Mouse (Mus musculus): Measurements from ENCODE around the gene Cfap54. TPM values are rescaled to one million over a fixed set of nuclear protein-coding genes. Genes with fewer than 3 reads are reported as not detected.
A peak's percentile ranks its signal among the peaks of the same experiment; 100 is the strongest.

The Cfap54 gene
- polyA plus RNA-seq, 1 experiment from 2014 or later = 2.2 TPM

GRCm38 (mm10) chr10:93094957-93095580, 13.7 kb upstream of the Cfap54 start:
- Histone ChIP-seq H3K4me1 (no peaks in the 10 kb centered on the region), H3K27ac (replicated peaks) (no peak overlapping the region), H3K27me3 (replicated peaks) (no peaks in the 10 kb centered on the region), H3K4me2 (no peak overlapping the region), H3K9ac (replicated peaks) (no peak overlapping the region), H3K4me3 (replicated peaks) (no peak overlapping the region), H3K36me3 (no peaks in the 10 kb centered on the region), H3K9me3 (replicated peaks) (no peaks in the 10 kb centered on the region)
- no peak for ATAC-seq (ENCODE audit: low FRiP score)
- 76% methylated on average over 7 of the region's 7 CpGs for WGBS

GRCm38 (mm10) chr10:93091928-93092327, 10.5 kb upstream of the Cfap54 start:
- ATAC-seq (ENCODE audit: low FRiP score) = no peak

GRCm38 (mm10) chr10:93090241-93090640, 8.8 kb upstream of the Cfap54 start:
- H3K36me3 ChIP-seq = no peaks in the 10 kb centered on the region
- no peak overlapping the region for H3K4me2 ChIP-seq
- H3K9me3 ChIP-seq (replicated peaks) = no peaks in the 10 kb centered on the region
- 88% methylated on average over 6 of the region's 6 CpGs for WGBS
- no peaks in the 10 kb centered on the region for H3K27me3 ChIP-seq (replicated peaks)
- H3K9ac ChIP-seq (replicated peaks) = no peak overlapping the region
- no peaks in the 10 kb centered on the region for H3K4me1 ChIP-seq
- no peak overlapping the region for H3K27ac ChIP-seq (replicated peaks)
- ATAC-seq (ENCODE audit: low FRiP score) = no peak
- H3K4me3 ChIP-seq (replicated peaks) = no peak overlapping the region

More at GRCm38 (mm10) chr10:93091928-93092327, 10.5 kb upstream of the Cfap54 start:
- Histone ChIP-seq H3K4me2 (no peak overlapping the region), H3K9me3 (replicated peaks) (no peaks in the 10 kb centered on the region), H3K36me3 (no peaks in the 10 kb centered on the region), H3K27me3 (replicated peaks) (no peaks in the 10 kb centered on the region), H3K4me1 (no peaks in the 10 kb centered on the region), H3K27ac (replicated peaks) (no peak overlapping the region), H3K4me3 (replicated peaks) (no peak overlapping the region), H3K9ac (replicated peaks) (no peak overlapping the region)
- 88% methylated on average over 2 of the region's 2 CpGs for WGBS

- no peak overlapping the region for H3K4me3 ChIP-seq (replicated peaks)
- no peak for ATAC-seq (ENCODE audit: low FRiP score)
- no peaks in the 10 kb centered on the region for H3K36me3 ChIP-seq
- WGBS = 75% methylated on average over 11 of the region's 11 CpGs
- no peaks in the 10 kb centered on the region for H3K27me3 ChIP-seq (replicated peaks)
- H3K4me2 ChIP-seq = no peak overlapping the region
- no peak overlapping the region for H3K9ac ChIP-seq (replicated peaks)
- H3K4me1 ChIP-seq = peaks cover 7% of the 10 kb centered on the region
- H3K27ac ChIP-seq (replicated peaks) = no peak overlapping the region
- no peaks in the 10 kb centered on the region for H3K9me3 ChIP-seq (replicated peaks)
Measured at GRCm38 (mm10) chr10:93088396-93089048, 7.1 kb upstream of the Cfap54 start.

- Histone ChIP-seq H3K27me3 (replicated peaks) (no peaks in the 10 kb centered on the region), H3K9ac (replicated peaks) (no peak overlapping the region), H3K27ac (replicated peaks) (no peak overlapping the region), H3K9me3 (replicated peaks) (no peaks in the 10 kb centered on the region), H3K4me1 (peaks cover 15% of the 10 kb centered on the region), H3K4me3 (replicated peaks) (no peak overlapping the region), H3K36me3 (no peaks in the 10 kb centered on the region), H3K4me2 (no peak overlapping the region)
- ATAC-seq (ENCODE audit: low FRiP score) = no peak
- WGBS = 92% methylated on average over 7 of the region's 7 CpGs
Measured at GRCm38 (mm10) chr10:93087504-93087903, 6.1 kb upstream of the Cfap54 start.

GRCm38 (mm10) chr10:93083963-93084340, 2.5 kb upstream of the Cfap54 start:
- no peaks in the 10 kb centered on the region for H3K9me3 ChIP-seq (replicated peaks)
- no peak overlapping the region for H3K4me3 ChIP-seq (replicated peaks)
- 39% methylated on average over 8 of the region's 8 CpGs for WGBS
- no peaks in the 10 kb centered on the region for H3K36me3 ChIP-seq
- peak overlapping the region; percentile 11; the same call in 1 of the 2 replicates for H3K4me2 ChIP-seq
- no peaks in the 10 kb centered on the region for H3K27me3 ChIP-seq (replicated peaks)
- H3K9ac ChIP-seq (replicated peaks) = no peak overlapping the region
- H3K27ac ChIP-seq (replicated peaks) = no peak overlapping the region; the same call in 1 of the 2 replicates
- H3K4me1 ChIP-seq = peaks cover 19% of the 10 kb centered on the region
- no peak for ATAC-seq (ENCODE audit: low FRiP score)

GRCm38 (mm10) chr10:93083198-93083962, 2.0 kb upstream of the Cfap54 start:
- ATAC-seq (ENCODE audit: low FRiP score) = no peak
- H3K27ac ChIP-seq (replicated peaks) = peak overlapping the region; percentile 25; the same call in 1 of the 2 replicates
- H3K36me3 ChIP-seq = no peaks in the 10 kb centered on the region

GRCm38 (mm10) chr10:93079486-93079885, 1.9 kb downstream of the Cfap54 start:
- no peak overlapping the region for H3K4me3 ChIP-seq (replicated peaks)
- no peak overlapping the region for H3K27ac ChIP-seq (replicated peaks)
- no peak overlapping the region for H3K9ac ChIP-seq (replicated peaks)
- WGBS = 92% methylated on average over 3 of the region's 3 CpGs
- no peaks in the 10 kb centered on the region for H3K36me3 ChIP-seq
- no peaks in the 10 kb centered on the region for H3K27me3 ChIP-seq (replicated peaks)
- H3K9me3 ChIP-seq (replicated peaks) = no peaks in the 10 kb centered on the region
- H3K4me2 ChIP-seq = no peak overlapping the region
- no peak for ATAC-seq (ENCODE audit: low FRiP score)
- H3K4me1 ChIP-seq = peaks cover 22% of the 10 kb centered on the region

More at GRCm38 (mm10) chr10:93083198-93083962, 2.0 kb upstream of the Cfap54 start:
- H3K9me3 ChIP-seq (replicated peaks) = no peaks in the 10 kb centered on the region
- H3K4me1 ChIP-seq = peaks cover 19% of the 10 kb centered on the region
- no peak overlapping the region for H3K9ac ChIP-seq (replicated peaks)
- WGBS = 5% methylated on average over 17 of the region's 17 CpGs
- H3K4me2 ChIP-seq = peak overlapping the region; percentile 50
- H3K4me3 ChIP-seq (replicated peaks) = peak overlapping the region; percentile 24
- no peaks in the 10 kb centered on the region for H3K27me3 ChIP-seq (replicated peaks)

GRCm38 (mm10) chr10:93077935-93078479, 3.4 kb downstream of the Cfap54 start:
- Histone ChIP-seq H3K27me3 (replicated peaks) (no peaks in the 10 kb centered on the region), H3K27ac (replicated peaks) (no peak overlapping the region), H3K36me3 (no peaks in the 10 kb centered on the region), H3K4me1 (peaks cover 11% of the 10 kb centered on the region; the same call in 1 of the 2 replicates), H3K9me3 (replicated peaks) (no peaks in the 10 kb centered on the region), H3K9ac (replicated peaks) (no peak overlapping the region), H3K4me3 (replicated peaks) (no peak overlapping the region), H3K4me2 (no peak overlapping the region)
- 83% methylated on average over 11 of the region's 11 CpGs for WGBS
- ATAC-seq (ENCODE audit: low FRiP score) = no peak

GRCm38 (mm10) chr10:93076376-93076775, 5.0 kb downstream of the Cfap54 start:
- no peak overlapping the region for H3K4me3 ChIP-seq (replicated peaks)
- H3K27me3 ChIP-seq (replicated peaks) = no peaks in the 10 kb centered on the region
- no peaks in the 10 kb centered on the region for H3K36me3 ChIP-seq
- 0 out of 2 replicates have a peak, but pooled peaks cover 7% of the 10 kb centered on the region for H3K4me1 ChIP-seq
- no peak for ATAC-seq (ENCODE audit: low FRiP score)
- no peaks in the 10 kb centered on the region for H3K9me3 ChIP-seq (replicated peaks)
- no peak overlapping the region for H3K4me2 ChIP-seq
- H3K9ac ChIP-seq (replicated peaks) = no peak overlapping the region
- H3K27ac ChIP-seq (replicated peaks) = no peak overlapping the region
- 82% methylated on average over 9 of the region's 9 CpGs for WGBS

- no peak for ATAC-seq (ENCODE audit: low FRiP score)
- H3K4me3 ChIP-seq (replicated peaks) = no peak overlapping the region
- H3K36me3 ChIP-seq = no peaks in the 10 kb centered on the region
- no peak overlapping the region for H3K27ac ChIP-seq (replicated peaks)
- no peaks in the 10 kb centered on the region for H3K27me3 ChIP-seq (replicated peaks)
- H3K4me2 ChIP-seq = no peak overlapping the region
- H3K9ac ChIP-seq (replicated peaks) = no peak overlapping the region
- H3K4me1 ChIP-seq = 0 out of 2 replicates have a peak, but pooled peaks cover 3% of the 10 kb centered on the region
- WGBS = 83% methylated on average over 8 of the region's 8 CpGs
- no peaks in the 10 kb centered on the region for H3K9me3 ChIP-seq (replicated peaks)
Measured at GRCm38 (mm10) chr10:93075856-93076255, 5.6 kb downstream of the Cfap54 start.

All from neural tube, embryonic 15.5 days (tissue).